Mouse (Mus musculus) heart, embryonic 14.5 days (tissue): ENCODE data around the gene Dtnbp1. TPM values are rescaled to one million over a fixed set of nuclear protein-coding genes. Genes with fewer than 3 reads are reported as not detected.

Source experiments
- ATAC-seq: fragments of 200-750 bp; cut with Nextera tagmentation; 2 replicates; pipeline ENCODE4 v1.8.0; 2017; ENCODE audit warnings: low read depth, moderate TSS enrichment; ENCODE audit not compliant: insufficient number of reproducible peaks, insufficient read depth, low FRiP score
- H3K27ac ChIP-seq, 2 experiments: fragments of 200-500 bp in 1 of 2; fragments of 300-500 bp in 1 of 2; sonication (generic) in 1 of 2; replicated peaks in 1 of 2; 2 replicates each; pipeline ENCODE4 v1.5.1; 2012 to 2014; ENCODE audit warnings: low read depth in 2 of 2, low read length in 2 of 2, control low read depth in 1 of 2, mild to moderate bottlenecking in 1 of 2, mixed read lengths in 1 of 2; ENCODE audit not compliant: control insufficient read depth in 1 of 2, insufficient read depth in 1 of 2
- H3K27me3 ChIP-seq: fragments of 300-500 bp; sonication (generic); 2 replicates; pipeline ENCODE4 v1.6.1; 2014; ENCODE audit warnings: mild to moderate bottlenecking, low read length, control low read depth; ENCODE audit not compliant: control insufficient read depth, insufficient read depth
- H3K36me3 ChIP-seq: fragments of 300-500 bp; sonication (generic); 2 replicates; pipeline ENCODE4 v1.6.1; 2014; ENCODE audit warnings: mild to moderate bottlenecking, control low read depth, low read length, mixed read lengths; ENCODE audit not compliant: control insufficient read depth, insufficient read depth
- H3K4me1 ChIP-seq, 2 experiments: fragments of 200-500 bp in 1 of 2; fragments of 300-500 bp in 1 of 2; sonication (generic) in 1 of 2; 2 replicates each; pipeline ENCODE4 v1.6.1; 2012 to 2014; ENCODE audit warnings: low read length in 2 of 2, control low read depth in 1 of 2, mixed read lengths in 1 of 2; ENCODE audit not compliant: control insufficient read depth in 2 of 2, insufficient read depth in 2 of 2
- H3K4me2 ChIP-seq: fragments of 300-500 bp; sonication (generic); 2 replicates; pipeline ENCODE4 v1.6.1; 2014; ENCODE audit warnings: mild to moderate bottlenecking, low read length
- H3K4me3 ChIP-seq, 2 experiments: fragments of 200-500 bp in 1 of 2; fragments of 300-500 bp in 1 of 2; sonication (generic) in 1 of 2; 2 replicates each; pipeline ENCODE4 v1.5.1; 2012 to 2014; ENCODE audit warnings: low read length in 2 of 2, mild to moderate bottlenecking in 2 of 2, control low read depth in 1 of 2, low read depth in 1 of 2, moderate library complexity in 1 of 2; ENCODE audit not compliant: control insufficient read depth in 1 of 2, insufficient read depth in 1 of 2
- H3K9ac ChIP-seq: fragments of 300-500 bp; sonication (generic); 2 replicates; pipeline ENCODE4 v1.6.1; 2014; ENCODE audit warnings: mild to moderate bottlenecking, low read length
- H3K9me3 ChIP-seq: fragments of 300-500 bp; sonication (generic); 2 replicates; pipeline ENCODE4 v1.6.1; 2016; ENCODE audit warnings: low read length, control low read depth; ENCODE audit not compliant: control insufficient read depth
- WGBS: fragments of 180-500 bp; shearing (Covaris S2); extraction: QIAGEN DNeasy Blood & Tissue Kit; methylation state at CpG from one replicate; pipeline ENCODE4 v1.1.7; 2014; 5-methylcytosine and 5-hydroxymethylcytosine counted together
- polyA plus RNA-seq: library from polyadenylated mRNA; unstranded; fragments of >200 nt; fragmentation: Nextera tagmentation; extraction: Ambion mirVana; gene quantifications from 2 replicates; pipeline ENCODE4 v1.2.1, GENCODE M21; 2014

Dtnbp1 gene
- polyA plus RNA-seq, 1 experiment from 2014 or later: 98.5 TPM

- Histone ChIP-seq H3K36me3 (peaks cover 72% of the 10 kb centered on the region), H3K9me3 (no peaks in the 10 kb centered on the region), H3K27me3 (no peaks in the 10 kb centered on the region), H3K4me2 (no peak overlapping the region), H3K27ac (no peak overlapping the region), H3K9ac (no peak overlapping the region), H3K4me1 (no peaks in the 10 kb centered on the region), H3K4me3 (no peak overlapping the region)
- no peak for ATAC-seq
- WGBS: 92% methylated on average over 2 of the region's 2 CpGs
These were observed 76.8 kb downstream of the Dtnbp1 start for GRCm38 (mm10) chr13:44925173-44925572.

- Histone ChIP-seq H3K4me3 (no peak overlapping the region), H3K27me3 (no peaks in the 10 kb centered on the region), H3K4me1 (no peaks in the 10 kb centered on the region), H3K9me3 (no peaks in the 10 kb centered on the region), H3K4me2 (no peak overlapping the region), H3K27ac (no peak overlapping the region), H3K9ac (no peak overlapping the region), H3K36me3 (peaks cover 82% of the 10 kb centered on the region)
- 72% methylated on average over 3 of the region's 3 CpGs for WGBS
- no peak for ATAC-seq
These were observed 77.9 kb downstream of the Dtnbp1 start for GRCm38 (mm10) chr13:44924042-44924441.

- no peak for ATAC-seq
- Histone ChIP-seq H3K4me2 (no peak overlapping the region), H3K9ac (no peak overlapping the region), H3K36me3 (peaks cover 96% of the 10 kb centered on the region), H3K9me3 (no peaks in the 10 kb centered on the region), H3K27ac (no peak overlapping the region), H3K4me1 (no peaks in the 10 kb centered on the region), H3K4me3 (no peak overlapping the region), H3K27me3 (no peaks in the 10 kb centered on the region)
- 94% methylated on average over 5 of the region's 5 CpGs for WGBS
These were observed 80.2 kb downstream of the Dtnbp1 start for GRCm38 (mm10) chr13:44921721-44922120.

- H3K4me3 ChIP-seq: no peak overlapping the region
- no peak for ATAC-seq
- no peak overlapping the region for H3K4me2 ChIP-seq
- H3K27ac ChIP-seq: no peak overlapping the region
- no peaks in the 10 kb centered on the region for H3K9me3 ChIP-seq
- no peaks in the 10 kb centered on the region for H3K4me1 ChIP-seq
- peaks cover 100% of the 10 kb centered on the region for H3K36me3 ChIP-seq
- WGBS: 82% methylated on average over 10 of the region's 10 CpGs
- no peaks in the 10 kb centered on the region for H3K27me3 ChIP-seq
- H3K9ac ChIP-seq: no peak overlapping the region
These were observed 80.9 kb downstream of the Dtnbp1 start for GRCm38 (mm10) chr13:44921095-44921494.

- Histone ChIP-seq H3K4me3 (no peak overlapping the region), H3K27ac (no peak overlapping the region), H3K9ac (no peak overlapping the region), H3K4me2 (no peak overlapping the region), H3K27me3 (no peaks in the 10 kb centered on the region), H3K4me1 (0 out of 4 replicates have a peak, but pooled peaks cover 0 to 2% of the 10 kb centered on the region in 2 experiments), H3K9me3 (no peaks in the 10 kb centered on the region), H3K36me3 (peaks cover 100% of the 10 kb centered on the region)
- no peak for ATAC-seq
- WGBS: 95% methylated on average over 2 of the region's 2 CpGs
These were observed 83.7 kb downstream of the Dtnbp1 start for GRCm38 (mm10) chr13:44918269-44918668.

GRCm38 (mm10) chr13:44917202-44917601 is 84.7 kb downstream of the Dtnbp1 start:
- H3K4me1 ChIP-seq: peaks cover 5 to 9% of the 10 kb centered on the region in 2 experiments; a peak in 1 of 4 replicates
- H3K27me3 ChIP-seq: no peaks in the 10 kb centered on the region
- no peak overlapping the region for H3K9ac ChIP-seq
- no peaks in the 10 kb centered on the region for H3K9me3 ChIP-seq
- no peak for ATAC-seq
- H3K27ac ChIP-seq: no peak overlapping the region
- 91% methylated on average over 4 of the region's 4 CpGs for WGBS
- peaks cover 95% of the 10 kb centered on the region for H3K36me3 ChIP-seq
- H3K4me2 ChIP-seq: no peak overlapping the region
- H3K4me3 ChIP-seq: no peak overlapping the region

- no peak overlapping the region for H3K27ac ChIP-seq
- WGBS: 38% methylated on average over 4 of the region's 4 CpGs
These were observed 86.0 kb downstream of the Dtnbp1 start for GRCm38 (mm10) chr13:44915945-44916344.

GRCm38 (mm10) chr13:44915382-44915781 is 86.6 kb downstream of the Dtnbp1 start:
- Histone ChIP-seq H3K27ac (no peak overlapping the region), H3K4me1 (peaks cover 11 to 14% of the 10 kb centered on the region in 2 experiments; a peak in 3 of 4 replicates), H3K9ac (no peak overlapping the region), H3K36me3 (peaks cover 91% of the 10 kb centered on the region), H3K4me2 (no peak overlapping the region), H3K9me3 (no peaks in the 10 kb centered on the region), H3K27me3 (no peaks in the 10 kb centered on the region), H3K4me3 (no peak overlapping the region)
- 86% methylated on average over 5 of the region's 5 CpGs for WGBS
- ATAC-seq: no peak

More at GRCm38 (mm10) chr13:44915945-44916344, 86.0 kb downstream of the Dtnbp1 start:
- no peak for ATAC-seq
- Histone ChIP-seq H3K27me3 (no peaks in the 10 kb centered on the region), H3K36me3 (peaks cover 92% of the 10 kb centered on the region), H3K4me1 (peaks cover 7 to 9% of the 10 kb centered on the region in 2 experiments; a peak in 3 of 4 replicates), H3K4me2 (no peak overlapping the region), H3K4me3 (no peak overlapping the region), H3K9ac (no peak overlapping the region), H3K9me3 (no peaks in the 10 kb centered on the region)
